8 mouse cellular contexts compared by ENCODE assay signal in the genomic region with DNA sequence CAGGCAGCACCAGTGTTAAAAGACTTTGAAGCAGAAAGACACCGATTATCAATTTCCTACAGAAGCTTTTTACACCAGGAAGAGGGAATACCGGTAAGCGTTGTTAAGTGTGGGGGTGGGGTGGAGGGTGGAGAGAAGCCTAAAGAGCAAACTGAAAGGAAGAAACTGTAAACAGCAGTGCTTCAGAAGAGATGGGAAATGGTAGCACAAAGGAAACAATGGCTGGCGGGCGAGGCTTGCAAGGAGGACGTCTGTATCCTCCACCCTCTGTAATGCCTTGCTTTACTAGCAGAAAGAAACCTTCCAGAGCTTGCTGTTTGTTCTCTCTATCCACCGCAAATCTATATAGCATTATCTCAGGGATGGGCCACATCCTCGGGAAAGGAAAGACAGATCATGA. TPM values are rescaled to one million over a fixed set of nuclear protein-coding genes. Genes with fewer than 3 reads are reported as not detected.
DNase-seq lines count a peak whose midpoint lies in the region; ATAC-seq and TF ChIP-seq lines count a peak whose summit lies in the region.
"Had no signal": no experiment of that assay in that cellular context is flagged by ENCODE, and none has a peak within 500 bp of the region (broad histone marks: within the 10 kb centered on the region; RNA-seq: fewer than 3 reads in every experiment).

No protein-coding gene starts in this region.

- no peak overlapping the region for H3K9ac ChIP-seq in stomach, embryonic 14.5 days (replicated peaks; ENCODE audit: low read depth, low read length)
- H3K9ac ChIP-seq in stomach, postnatal 0 days (ENCODE audit: low read length), result no peak overlapping the region
- H3K9ac ChIP-seq in forebrain, embryonic 12.5 days, result peak overlapping the region; percentile 36; the same call in 1 of the 2 replicates
- H3K9ac ChIP-seq in liver, embryonic 12.5 days, result no peak overlapping the region

- no peaks in the 10 kb centered on the region for H3K27me3 ChIP-seq in stomach, embryonic 14.5 days (ENCODE audit: control insufficient read depth, insufficient read depth, low read length)
- no peaks in the 10 kb centered on the region for H3K27me3 ChIP-seq in stomach, postnatal 0 days (ENCODE audit: control insufficient read depth, insufficient read depth, low read length)
- no peaks in the 10 kb centered on the region for H3K27me3 ChIP-seq in forebrain, embryonic 12.5 days
- no peaks in the 10 kb centered on the region for H3K27me3 ChIP-seq in liver, embryonic 12.5 days (replicated peaks)

- peak overlapping the region; percentile 35 for H3K4me2 ChIP-seq in stomach, embryonic 14.5 days (replicated peaks; ENCODE audit: low read depth, low read length)
- no peak overlapping the region for H3K4me2 ChIP-seq in stomach, postnatal 0 days (replicated peaks; ENCODE audit: low read depth)
- peak overlapping the region; percentile 45 for H3K4me2 ChIP-seq in forebrain, embryonic 12.5 days
- peak overlapping the region; percentile 43 for H3K4me2 ChIP-seq in liver, embryonic 12.5 days

- 5% methylated on average over 8 of the region's 8 CpGs for WGBS in stomach, embryonic 14.5 days
- 6% methylated on average over 8 of the region's 8 CpGs for WGBS in stomach, postnatal 0 days
- WGBS in forebrain, embryonic 12.5 days, result 3% methylated on average over 8 of the region's 8 CpGs
- WGBS in liver, embryonic 12.5 days (ENCODE audit: insufficient replicate concordance), result 2% methylated on average over 8 of the region's 8 CpGs

- no peaks in the 10 kb centered on the region for H3K36me3 ChIP-seq in stomach, embryonic 14.5 days (ENCODE audit: control insufficient read depth, insufficient read depth, low read length)
- no peaks in the 10 kb centered on the region for H3K36me3 ChIP-seq in stomach, postnatal 0 days (ENCODE audit: control insufficient read depth, insufficient read depth, low read length)
- no peaks in the 10 kb centered on the region for H3K36me3 ChIP-seq in forebrain, embryonic 12.5 days (replicated peaks)
- peaks cover 4% of the 10 kb centered on the region; the same call in 1 of the 2 replicates for H3K36me3 ChIP-seq in liver, embryonic 12.5 days

- 0 out of 2 replicates have a peak, but pooled peaks cover 3% of the 10 kb centered on the region for H3K4me1 ChIP-seq in stomach, embryonic 14.5 days (ENCODE audit: control insufficient read depth, insufficient read depth, low read length)
- no peaks in the 10 kb centered on the region for H3K4me1 ChIP-seq in stomach, postnatal 0 days (replicated peaks; ENCODE audit: control insufficient read depth, insufficient read depth)
- H3K4me1 ChIP-seq in forebrain, embryonic 12.5 days, result peaks cover 9% of the 10 kb centered on the region
- peaks cover 15% of the 10 kb centered on the region for H3K4me1 ChIP-seq in liver, embryonic 12.5 days

- TF ChIP-seq CTCF in stomach, postnatal 0 days (IDR thresholded peaks at IDR 0.05; ENCODE audit: low read depth), result no peak

- H3K4me3 ChIP-seq in stomach, embryonic 14.5 days (ENCODE audit: low read depth, low read length), result no peak overlapping the region
- H3K4me3 ChIP-seq in stomach, postnatal 0 days (ENCODE audit: low read depth, low read length), result no peak overlapping the region
- H3K4me3 ChIP-seq in forebrain, embryonic 12.5 days (replicated peaks), result peak overlapping the region; percentile 23
- H3K4me3 ChIP-seq in liver, embryonic 12.5 days, result peak overlapping the region; percentile 4; the same call in 1 of the 2 replicates

- H3K27ac ChIP-seq in stomach, embryonic 14.5 days (ENCODE audit: low read length), result no peak overlapping the region
- H3K27ac ChIP-seq in stomach, postnatal 0 days (replicated peaks), result no peak overlapping the region
- H3K27ac ChIP-seq in forebrain, embryonic 12.5 days, result peak overlapping the region; percentile 79
- H3K27ac ChIP-seq in liver, embryonic 12.5 days, result no peak overlapping the region

- DNase-seq in stomach, postnatal 0 days (ENCODE audit: low spot score), result no peak
- no peak for DNase-seq in gastrocnemius, adult 8-10 months (ENCODE audit: low spot score in 2 of 2)
- DNase-seq in cerebellum, adult 11 months, result no peak
- DNase-seq: left cerebral cortex, postnatal 4 days had no signal

- no peaks in the 10 kb centered on the region for H3K9me3 ChIP-seq in stomach, embryonic 14.5 days (ENCODE audit: control insufficient read depth, low read depth, low read length)
- no peaks in the 10 kb centered on the region for H3K9me3 ChIP-seq in stomach, postnatal 0 days (ENCODE audit: control insufficient read depth, low read length)
- no peaks in the 10 kb centered on the region for H3K9me3 ChIP-seq in forebrain, embryonic 12.5 days
- H3K9me3 ChIP-seq in liver, embryonic 12.5 days (replicated peaks), result no peaks in the 10 kb centered on the region

- ATAC-seq in stomach, embryonic 14.5 days (ENCODE audit: insufficient number of reproducible peaks, insufficient read depth, low FRiP score, low read depth), result no peak
- ATAC-seq in stomach, postnatal 0 days (ENCODE audit: low FRiP score, low TSS enrichment), result no peak
- ATAC-seq in forebrain, embryonic 12.5 days (ENCODE audit: low FRiP score), result peak; percentile 81; the same call in 1 of the 2 replicates
- ATAC-seq in liver, embryonic 12.5 days, result no peak
- no peak for ATAC-seq in granulocyte monocyte progenitor cell, adult 5-6 weeks (replicated peaks; ENCODE audit: poor library complexity, severe bottlenecking)

- TF ChIP-seq EP300 in stomach, postnatal 0 days (optimal IDR thresholded peaks at IDR 0.05), result no peak

RNA-seq across cellular contexts. Expression of a gene that starts 40.0 kb away (rescaled TPM):
- 0.93 and 1.6 TPM in 2 replicates for polyA plus RNA-seq in stomach, embryonic 14.5 days (2014; fragmentation: Nextera tagmentation; extraction: Ambion mirVana)
- 0.07 and 0.08 TPM in 2 replicates for polyA plus RNA-seq in stomach, postnatal 0 days (2015; fragmentation: Nextera tagmentation; extraction: Ambion mirVana)
- polyA plus RNA-seq in forebrain, embryonic 12.5 days (2016; fragmentation: Nextera tagmentation; extraction: Ambion mirVana), result 16.1 and 16.3 TPM in 2 replicates
- 19.4 and 19.8 TPM in 2 replicates for polyA plus RNA-seq in liver, embryonic 12.5 days (2016; fragmentation: Nextera tagmentation; extraction: Ambion mirVana)
- total RNA-seq in gastrocnemius, adult 8-10 months (2022), result not detected
- not detected in 2 replicates for total RNA-seq in granulocyte monocyte progenitor cell, adult 5-6 weeks (2014; fragmentation: Nextera tagmentation)
- not detected in 2 replicates for total RNA-seq in granulocyte monocyte progenitor cell, adult 5-6 weeks (2017)

Comparison
In these comparisons a context has a peak if more than half of its experiments do, and no peak if none do; other contexts are left out.
1. H3K4me3 ChIP-seq: peak in forebrain, embryonic 12.5 days (single experiment) and liver, embryonic 12.5 days (single experiment); none in stomach, embryonic 14.5 days (single experiment) and stomach, postnatal 0 days (single experiment).